Mouse (Mus musculus) kidney, adult 2 months (tissue): Measurements from ENCODE around the gene Bloc1s3. TPM values are rescaled to one million over a fixed set of nuclear protein-coding genes. Genes with fewer than 3 reads are reported as not detected.

ENCODE experiments used
- DNase-seq: peaks from one replicate; pipeline ENCODE4 v3.0.0; 2021
- H3K27ac ChIP-seq: fragments of 200-500 bp; 2 replicates; pipeline ENCODE4 v1.5.1; 2012; ENCODE audit warnings: low read depth, low read length, control low read depth, inconsistent platforms; ENCODE audit not compliant: insufficient read depth
- H3K27me3 ChIP-seq: fragments of 200-500 bp; replicated peaks from 2 replicates; pipeline ENCODE4 v1.6.1; 2012; ENCODE audit warnings: mild to moderate bottlenecking, moderate library complexity, low read length, inconsistent platforms; ENCODE audit not compliant: control insufficient read depth, insufficient read depth
- H3K36me3 ChIP-seq: fragments of 200-500 bp; 2 replicates; pipeline ENCODE4 v1.6.1; 2012; ENCODE audit warnings: mild to moderate bottlenecking, moderate library complexity, low read length, inconsistent platforms; ENCODE audit not compliant: control insufficient read depth, insufficient read depth
- H3K4me1 ChIP-seq: fragments of 200-500 bp; 2 replicates; pipeline ENCODE4 v1.6.1; 2011; ENCODE audit warnings: low read length; ENCODE audit not compliant: control insufficient read depth, insufficient read depth
- H3K4me3 ChIP-seq: fragments of 200-500 bp; 2 replicates; pipeline ENCODE4 v1.5.1; 2011; ENCODE audit warnings: mild to moderate bottlenecking, low read depth, low read length, control low read depth; ENCODE audit not compliant: insufficient read depth
- CTCF ChIP-seq: fragments of 200-500 bp; conservative IDR thresholded peaks from 2 replicates; pipeline ENCODE4 v1.5.1; 2011; ENCODE audit warnings: low read depth, mild to moderate bottlenecking, control low read depth, low read length, moderate library complexity, mixed read lengths; ENCODE audit not compliant: insufficient read depth, insufficient read length
- POLR2A ChIP-seq: fragments of 200-500 bp; IDR thresholded peaks from one replicate; pipeline ENCODE4 v1.6.1; 2011; ENCODE audit warnings: low read depth, low read length, control low read depth
- WGBS: fragments of 180-500 bp; shearing (Covaris S2); methylation state at CpG from one replicate; pipeline ENCODE4 v1.1.7; 2018; 5-methylcytosine and 5-hydroxymethylcytosine counted together
- polyA plus RNA-seq: library from polyadenylated mRNA; depleted of rRNA; stranded (reverse); fragments of >200 nt; gene quantifications from 2 replicates; pipeline ENCODE4 v1.2.3, GENCODE M21; 2012

The Bloc1s3 gene
- polyA plus RNA-seq, 1 experiment = 8.6 TPM

DNA sequence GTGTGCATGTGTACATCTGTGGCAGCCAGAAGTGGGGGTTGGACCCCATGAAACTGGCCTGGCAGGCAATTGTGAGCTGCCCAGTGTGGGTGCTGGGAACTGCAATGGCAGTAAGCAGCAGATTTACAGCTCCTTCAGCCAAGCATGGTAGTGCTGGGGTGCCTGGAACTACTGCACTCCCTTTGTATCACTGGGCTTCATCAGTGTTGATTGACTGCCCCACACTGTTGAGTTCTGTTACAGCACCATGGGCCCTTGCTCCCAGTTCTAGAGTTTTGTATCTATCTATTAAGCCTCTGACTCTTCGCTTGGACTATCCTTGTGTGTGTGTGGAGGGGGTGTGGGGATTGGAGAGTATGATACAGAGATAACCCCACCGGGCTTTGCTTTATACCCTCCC is 31.1 kb downstream of the Bloc1s3 start:
- H3K4me1 ChIP-seq = no peaks in the 10 kb centered on the region
- H3K36me3 ChIP-seq = no peaks in the 10 kb centered on the region
- H3K27ac ChIP-seq = peak overlapping the region; percentile 79
- no peak overlapping the region for H3K4me3 ChIP-seq
- no peak for DNase-seq
- WGBS = 63% methylated on average over 2 of the region's 2 CpGs
- TF ChIP-seq POLR2A (no peak), CTCF (peak; percentile 41; the same call in 1 of the 2 replicates)
- no peaks in the 10 kb centered on the region for H3K27me3 ChIP-seq

DNA sequence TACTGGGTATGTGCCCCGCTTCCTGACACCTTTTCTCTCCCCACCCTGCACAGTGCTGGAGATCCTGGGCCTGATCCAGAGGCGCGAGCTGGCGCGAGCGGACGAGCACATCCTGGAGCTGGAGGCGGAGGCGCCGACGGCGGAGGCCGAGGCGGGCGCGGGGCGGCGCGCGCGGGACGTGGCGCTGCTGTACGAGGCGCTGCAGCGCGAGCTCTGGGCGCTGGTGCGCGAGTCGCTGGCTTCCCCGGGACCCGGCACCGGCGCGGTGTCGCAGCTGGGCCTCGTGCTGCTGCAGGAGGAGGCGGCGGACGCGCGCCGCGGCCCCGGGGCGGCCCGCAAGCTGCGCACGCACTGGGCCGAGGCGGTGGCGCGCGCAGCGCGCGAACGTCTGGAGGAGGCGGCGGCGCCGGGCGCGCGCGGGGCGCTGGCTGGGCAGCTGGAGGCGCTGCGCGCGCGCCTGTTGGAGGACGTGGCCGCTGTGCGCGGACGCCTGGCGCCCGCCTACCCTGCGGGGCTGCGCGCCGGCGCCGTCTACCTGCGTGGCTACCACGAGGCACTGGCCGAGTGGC is 34.2 kb downstream of the Bloc1s3 start:
- Histone ChIP-seq H3K4me1 (no peaks in the 10 kb centered on the region), H3K27ac (peak overlapping the region; percentile 87), H3K36me3 (no peaks in the 10 kb centered on the region), H3K27me3 (no peaks in the 10 kb centered on the region), H3K4me3 (peak overlapping the region; percentile 47)
- under 1% methylated on average over 88 of the region's 89 CpGs for WGBS
- TF ChIP-seq POLR2A (no peak), CTCF (no peak)
- DNase-seq = peak; percentile 72

DNA sequence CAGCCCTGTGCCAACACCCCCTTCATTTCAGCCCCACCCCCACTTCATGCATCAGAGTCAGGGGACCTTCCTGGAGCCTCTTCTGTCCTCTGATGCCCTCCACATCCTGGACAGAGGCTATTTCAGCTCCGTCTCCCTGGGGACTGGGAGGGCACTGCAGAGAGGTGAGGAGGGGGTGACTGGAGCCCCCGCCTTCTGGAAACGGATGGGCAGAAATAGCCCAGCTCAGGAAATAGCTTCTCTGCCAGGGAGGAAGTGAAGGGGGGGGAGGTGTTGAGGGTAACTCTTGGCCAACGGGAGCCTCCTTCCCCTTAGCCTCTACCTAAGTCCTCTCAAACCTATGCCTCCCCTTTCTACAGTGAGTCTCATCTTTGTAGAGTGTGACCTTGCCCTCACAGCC is 35.8 kb downstream of the Bloc1s3 start:
- peak; percentile 90 for DNase-seq
- peak overlapping the region; percentile 7; the same call in 1 of the 2 replicates for H3K4me3 ChIP-seq
- peak overlapping the region; percentile 87 for H3K27ac ChIP-seq
- H3K4me1 ChIP-seq = no peaks in the 10 kb centered on the region
- WGBS = 26% methylated on average over 4 of the region's 4 CpGs
- no peaks in the 10 kb centered on the region for H3K36me3 ChIP-seq
- TF ChIP-seq CTCF (no peak), POLR2A (no peak)
- no peaks in the 10 kb centered on the region for H3K27me3 ChIP-seq

DNA sequence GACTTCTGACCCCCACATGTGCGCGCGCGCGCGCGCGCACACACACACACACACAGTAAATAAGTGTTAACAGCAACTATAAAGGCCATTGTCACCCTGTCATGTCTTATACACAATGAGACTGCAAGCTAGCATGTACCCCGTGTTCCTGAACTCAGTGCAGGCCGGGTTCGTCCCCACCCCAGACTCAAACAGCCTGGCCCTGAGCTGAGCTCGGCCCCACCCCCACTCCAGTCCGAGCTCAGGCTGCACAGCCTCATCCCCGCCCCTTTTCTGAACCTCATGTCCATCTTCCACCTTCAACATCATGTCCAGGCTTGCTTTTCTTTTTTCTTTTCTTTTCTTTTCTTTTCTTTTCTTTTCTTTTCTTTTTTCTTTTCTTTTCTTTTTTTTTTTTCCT is 37.9 kb downstream of the Bloc1s3 start:
- Histone ChIP-seq H3K4me3 (no peak overlapping the region), H3K4me1 (no peaks in the 10 kb centered on the region), H3K36me3 (no peaks in the 10 kb centered on the region), H3K27ac (no peak overlapping the region), H3K27me3 (no peaks in the 10 kb centered on the region)
- TF ChIP-seq CTCF (no peak), POLR2A (no peak)
- whole genome bisulfite sequencing = 33% methylated on average over 14 of the region's 14 CpGs
- peak; percentile 57 for DNase-seq

DNA sequence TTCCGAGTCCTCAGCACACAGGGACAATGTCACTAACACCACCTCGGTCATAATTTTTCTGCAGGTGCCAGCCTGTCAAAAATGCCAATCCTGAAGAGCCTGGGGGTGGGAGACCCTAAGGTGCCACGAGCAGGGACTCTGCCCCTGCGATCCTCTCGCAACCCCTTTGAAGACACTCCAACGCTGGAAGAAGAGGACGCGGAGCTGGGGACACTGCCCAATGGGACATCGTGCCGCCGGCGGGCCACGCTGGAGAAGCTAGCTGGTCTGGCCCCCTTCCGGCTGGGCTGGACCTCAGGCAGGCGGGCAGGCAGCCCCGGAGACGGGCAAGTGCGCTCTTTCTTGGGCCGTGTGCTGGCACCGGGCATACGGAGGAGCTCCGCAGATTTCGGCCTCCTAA is 38.8 kb downstream of the Bloc1s3 start:
- no peaks in the 10 kb centered on the region for H3K4me1 ChIP-seq
- H3K27ac ChIP-seq = peak overlapping the region; percentile 1; the same call in 1 of the 2 replicates
- WGBS = 22% methylated on average over 23 of the region's 23 CpGs
- H3K36me3 ChIP-seq = no peaks in the 10 kb centered on the region
- TF ChIP-seq CTCF (no peak), POLR2A (no peak)
- no peak for DNase-seq
- H3K4me3 ChIP-seq = no peak overlapping the region
- H3K27me3 ChIP-seq = no peaks in the 10 kb centered on the region

DNA sequence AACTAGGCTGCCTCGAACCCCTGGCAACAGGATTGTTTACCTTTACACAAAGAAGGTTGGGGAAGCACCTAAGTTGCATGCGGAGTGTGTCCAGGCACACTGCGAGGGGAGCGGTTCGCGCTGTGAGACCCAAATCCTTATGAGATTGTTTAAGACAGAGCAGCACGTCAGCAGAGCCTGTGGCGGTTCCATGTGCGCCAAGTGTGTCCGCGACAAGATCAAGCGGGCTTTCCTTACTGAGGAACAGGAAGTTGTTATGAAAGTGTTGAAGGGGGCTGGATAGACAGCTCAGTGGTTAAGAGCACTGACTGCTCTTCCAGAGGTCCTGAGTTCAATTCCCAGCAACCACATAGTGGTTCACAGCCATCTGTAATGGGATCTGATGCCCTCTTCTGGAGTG is 39.9 kb downstream of the Bloc1s3 start:
- Histone ChIP-seq H3K4me3 (no peak overlapping the region), H3K27me3 (no peaks in the 10 kb centered on the region), H3K4me1 (no peaks in the 10 kb centered on the region), H3K36me3 (no peaks in the 10 kb centered on the region), H3K27ac (peak overlapping the region; percentile 49)
- DNase-seq = no peak
- TF ChIP-seq CTCF = no peak
- TF ChIP-seq POLR2A = no peak
- 56% methylated on average over 12 of the region's 12 CpGs for WGBS

DNA sequence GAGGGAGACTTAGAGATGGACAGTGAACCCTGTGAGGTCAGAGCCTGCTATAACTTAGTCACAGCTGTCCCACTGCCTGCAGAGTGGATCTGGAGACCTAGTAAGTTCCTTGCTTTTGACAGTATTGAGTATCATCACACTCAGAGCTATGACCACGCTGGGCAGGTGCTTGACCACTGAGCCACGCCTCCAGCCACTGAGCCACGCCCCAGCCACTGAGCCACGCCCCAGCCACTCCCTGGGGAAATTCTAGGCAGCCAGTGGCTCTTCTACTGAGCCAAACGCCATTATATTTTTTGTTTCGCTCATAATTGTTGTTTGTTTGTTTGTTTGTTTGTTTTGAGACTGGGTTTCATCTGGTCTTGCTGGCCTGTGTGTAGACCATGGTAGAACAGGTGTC is 40.5 kb downstream of the Bloc1s3 start:
- Histone ChIP-seq H3K4me3 (no peak overlapping the region), H3K4me1 (no peaks in the 10 kb centered on the region), H3K27ac (peak overlapping the region; percentile 79), H3K36me3 (no peaks in the 10 kb centered on the region), H3K27me3 (no peaks in the 10 kb centered on the region)
- DNase-seq = peak; percentile 74
- WGBS = 33% methylated on average over 6 of the region's 6 CpGs
- no peak for TF ChIP-seq CTCF
- no peak for TF ChIP-seq POLR2A

DNA sequence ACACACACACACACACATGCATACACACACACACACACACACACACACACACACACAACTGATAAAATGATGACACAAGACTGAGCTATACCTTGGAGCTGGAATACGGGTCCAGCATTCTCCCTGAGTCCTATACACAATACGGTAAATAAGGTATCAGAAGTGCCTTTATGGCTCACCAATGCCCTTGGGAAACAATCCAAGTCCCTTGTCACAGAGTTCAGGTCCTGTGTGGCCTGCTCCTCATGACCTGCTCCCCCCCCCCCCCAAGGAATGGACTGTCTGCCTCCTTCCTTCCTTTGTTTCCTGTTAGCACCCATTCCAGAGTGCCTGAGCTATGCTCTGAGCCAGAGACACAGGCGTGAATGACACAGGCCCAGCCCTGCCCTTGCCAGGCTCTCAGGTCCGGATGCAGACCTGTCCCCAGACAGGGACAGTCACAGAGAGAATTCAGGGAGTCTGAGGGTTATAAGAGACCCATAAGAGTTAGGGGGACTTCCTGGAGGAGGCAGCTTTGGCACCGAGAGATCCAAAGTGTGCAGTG is 41.5 kb downstream of the Bloc1s3 start:
- no peaks in the 10 kb centered on the region for H3K36me3 ChIP-seq
- TF ChIP-seq POLR2A (no peak), CTCF (no peak)
- peak; percentile 78 for DNase-seq
- peak overlapping the region; percentile 79 for H3K27ac ChIP-seq
- H3K4me3 ChIP-seq = peak overlapping the region; percentile 54
- H3K27me3 ChIP-seq = no peaks in the 10 kb centered on the region
- WGBS = 58% methylated on average over 5 of the region's 5 CpGs
- no peaks in the 10 kb centered on the region for H3K4me1 ChIP-seq
